Mouse (Mus musculus): ENCODE measurements around the gene Gmfg. TPM values are rescaled to one million over a fixed set of nuclear protein-coding genes. Genes with fewer than 3 reads are reported as not detected.

Gene Gmfg
- total RNA-seq, 1 experiment from 2014 or later, result 14.7 TPM

GRCm38 (mm10) chr7:28437964-28438363, 717 bp downstream of the Gmfg start:
- no peak for DNase-seq

- no peak for DNase-seq
These were observed 1.5 kb downstream of the Gmfg start for GRCm38 (mm10) chr7:28438771-28439170.

- DNase-seq, result peak; percentile 54
These were observed 3.5 kb downstream of the Gmfg start for GRCm38 (mm10) chr7:28440739-28441138.

GRCm38 (mm10) chr7:28441776-28442485, 4.7 kb downstream of the Gmfg start:
- no peak for DNase-seq

- no peak for DNase-seq
These were observed 5.4 kb downstream of the Gmfg start for GRCm38 (mm10) chr7:28442688-28443087.

- no peak for DNase-seq
These were observed 7.2 kb downstream of the Gmfg start for GRCm38 (mm10) chr7:28444344-28444974.

- peak; percentile 89 for DNase-seq
These were observed 9.2 kb downstream of the Gmfg start for GRCm38 (mm10) chr7:28446446-28446845.

- DNase-seq, result peak; percentile 76
These were observed 10.0 kb downstream of the Gmfg start for GRCm38 (mm10) chr7:28447101-28447830.

GRCm38 (mm10) chr7:28447865-28448820, 10.9 kb downstream of the Gmfg start:
- DNase-seq, result no peak

- peak; percentile 40 for DNase-seq
These were observed 14.5 kb downstream of the Gmfg start, which contains the start of gene Lrfn1 for GRCm38 (mm10) chr7:28451531-28452360. Lrfn1 (plus strand) TSS chr7:28451980.

GRCm38 (mm10) chr7:28452361-28453005, 15.2 kb downstream of the Gmfg start:
- DNase-seq, result no peak

- no peak for DNase-seq
These were observed 23.1 kb downstream of the Gmfg start for GRCm38 (mm10) chr7:28460361-28460760.

GRCm38 (mm10) chr7:28462769-28463168, 25.5 kb downstream of the Gmfg start:
- DNase-seq, result no peak

GRCm38 (mm10) chr7:28464416-28465212, 27.4 kb downstream of the Gmfg start:
- DNase-seq, result peak; percentile 88

- no peak for DNase-seq
These were observed 29.5 kb downstream of the Gmfg start for GRCm38 (mm10) chr7:28466721-28467212.

- DNase-seq, result peak; percentile 87
These were observed 30.0 kb downstream of the Gmfg start for GRCm38 (mm10) chr7:28467213-28467751.

- no peak for DNase-seq
These were observed 38.9 kb downstream of the Gmfg start for GRCm38 (mm10) chr7:28476191-28476590.

- no peak for DNase-seq
These were observed 40.1 kb downstream of the Gmfg start for GRCm38 (mm10) chr7:28477363-28477762.

GRCm38 (mm10) chr7:28478854-28479253, 41.6 kb downstream of the Gmfg start:
- peak; percentile 39 for DNase-seq

All from adrenal gland, postnatal 14 days (tissue).